Mouse (Mus musculus) heart, postnatal 0 days (tissue): Measurements from ENCODE around the gene D10Wsu102e. TPM values are rescaled to one million over a fixed set of nuclear protein-coding genes. Genes with fewer than 3 reads are reported as not detected.
"Not testable (repeated sequence)": the region's sequence is repeated elsewhere in the genome, so short reads cannot be mapped to it uniquely, and the experiment has no call there.

Experiments
- ATAC-seq: fragments of 200-750 bp; cut with Nextera tagmentation; 2 replicates; pipeline ENCODE4 v1.8.0; 2017; ENCODE audit warnings: low read depth, moderate number of reproducible peaks, moderate library complexity; ENCODE audit not compliant: insufficient read depth
- DNase-seq: peaks from one replicate; pipeline ENCODE4 v3.0.0-alpha.2; 2016; ENCODE audit warnings: low spot score
- H3K27ac ChIP-seq: fragments of 300-500 bp; sonication (generic); 2 replicates; pipeline ENCODE4 v1.5.1; 2014; ENCODE audit warnings: low read depth, mild to moderate bottlenecking
- H3K27me3 ChIP-seq: fragments of 300-500 bp; sonication (generic); 2 replicates; pipeline ENCODE4 v1.6.1; 2014; ENCODE audit warnings: low read length, mixed read lengths; ENCODE audit not compliant: control insufficient read depth, insufficient read depth
- H3K36me3 ChIP-seq: fragments of 300-500 bp; sonication (generic); replicated peaks from 2 replicates; pipeline ENCODE4 v1.6.1; 2014; ENCODE audit warnings: low read length, mixed read lengths; ENCODE audit not compliant: control insufficient read depth, insufficient read depth
- H3K4me1 ChIP-seq: fragments of 300-500 bp; sonication (generic); 2 replicates; pipeline ENCODE4 v1.6.1; 2014; ENCODE audit warnings: antibody characterized with exemption; ENCODE audit not compliant: control insufficient read depth, insufficient read depth
- H3K4me2 ChIP-seq: fragments of 300-500 bp; sonication (generic); 2 replicates; pipeline ENCODE4 v1.6.1; 2014; ENCODE audit warnings: low read depth, mild to moderate bottlenecking, low read length, moderate library complexity
- H3K4me3 ChIP-seq: fragments of 300-500 bp; sonication (generic); 2 replicates; pipeline ENCODE4 v1.5.1; 2014; ENCODE audit warnings: low read depth, low read length
- H3K9ac ChIP-seq: fragments of 300-500 bp; sonication (generic); replicated peaks from 2 replicates; pipeline ENCODE4 v1.6.1; 2014; ENCODE audit warnings: low read depth, low read length, mixed read lengths
- H3K9me3 ChIP-seq: fragments of 300-500 bp; sonication (generic); replicated peaks from 2 replicates; pipeline ENCODE4 v1.6.1; 2016; ENCODE audit warnings: low read length; ENCODE audit not compliant: control insufficient read depth
- CTCF ChIP-seq: IDR thresholded peaks from 2 replicates; pipeline ENCODE4 v1.5.1; 2016; ENCODE audit warnings: antibody characterized with exemption, control low read depth, low read depth
- EP300 ChIP-seq: IDR thresholded peaks from 2 replicates; pipeline ENCODE4 v1.6.1; 2016; ENCODE audit warnings: antibody characterized with exemption, low read depth
- WGBS: fragments of 180-500 bp; shearing (Covaris S2); extraction: QIAGEN DNeasy Blood & Tissue Kit; methylation state at CpG from one replicate; pipeline ENCODE4 v1.1.7; 2014; 5-methylcytosine and 5-hydroxymethylcytosine counted together
- polyA plus RNA-seq: library from polyadenylated mRNA; unstranded; fragments of >200 nt; fragmentation: Nextera tagmentation; extraction: Ambion mirVana; gene quantifications from 2 replicates; pipeline ENCODE4 v1.2.1, GENCODE M21; 2015
- total RNA-seq: library from RNA; depleted of rRNA; stranded (reverse); fragments of >200 nt; gene quantifications from 2 replicates; pipeline ENCODE4 v1.2.3, GENCODE M21; 2014; ENCODE audit warnings: low replicate concordance

Gene D10Wsu102e
- total and polyA plus RNA-seq, 2 experiments from 2014 or later = 0.18 to 0.88 TPM

GRCm38 (mm10) chr10:83374045-83374656 is 14.1 kb downstream of the D10Wsu102e start:
- H3K36me3 ChIP-seq = peaks cover 32% of the 10 kb centered on the region
- H3K4me2 ChIP-seq = no peak overlapping the region
- DNase-seq = no peak
- no peaks in the 10 kb centered on the region for H3K9me3 ChIP-seq
- H3K9ac ChIP-seq = no peak overlapping the region
- ATAC-seq = no peak
- WGBS = 90% methylated on average over 3 of the region's 3 CpGs
- no peak overlapping the region for H3K27ac ChIP-seq
- H3K4me3 ChIP-seq = no peak overlapping the region
- no peaks in the 10 kb centered on the region for H3K27me3 ChIP-seq
- TF ChIP-seq CTCF (no peak), EP300 (no peak)
- peaks cover 11% of the 10 kb centered on the region for H3K4me1 ChIP-seq

GRCm38 (mm10) chr10:83375458-83375857 is 15.4 kb downstream of the D10Wsu102e start:
- not testable (repeated sequence) for H3K9me3 ChIP-seq, H3K4me2 ChIP-seq, H3K27me3 ChIP-seq, H3K27ac ChIP-seq, ATAC-seq, H3K9ac ChIP-seq, DNase-seq, H3K4me3 ChIP-seq
- 83% methylated on average over 5 of the region's 5 CpGs for WGBS
- peaks cover 11% of the 10 kb centered on the region for H3K4me1 ChIP-seq
- H3K36me3 ChIP-seq = peaks cover 28% of the 10 kb centered on the region

GRCm38 (mm10) chr10:83376911-83377682 is 17.1 kb downstream of the D10Wsu102e start:
- H3K4me3 ChIP-seq = no peak overlapping the region
- H3K27me3 ChIP-seq = no peaks in the 10 kb centered on the region
- H3K9ac ChIP-seq = no peak overlapping the region
- H3K27ac ChIP-seq = no peak overlapping the region
- DNase-seq (peak; percentile 14), ATAC-seq (no peak)
- WGBS = 57% methylated on average over 8 of the region's 8 CpGs
- peaks cover 14% of the 10 kb centered on the region; the same call in 1 of the 2 replicates for H3K36me3 ChIP-seq
- H3K4me1 ChIP-seq = peaks cover 11% of the 10 kb centered on the region
- no peak for TF ChIP-seq EP300
- TF ChIP-seq CTCF = no peak
- H3K9me3 ChIP-seq = no peaks in the 10 kb centered on the region
- H3K4me2 ChIP-seq = no peak overlapping the region

GRCm38 (mm10) chr10:83378083-83378833 is 18.2 kb downstream of the D10Wsu102e start:
- H3K9me3 ChIP-seq = no peaks in the 10 kb centered on the region
- H3K4me1 ChIP-seq = peaks cover 11% of the 10 kb centered on the region
- H3K9ac ChIP-seq = no peak overlapping the region
- H3K27me3 ChIP-seq = no peaks in the 10 kb centered on the region
- no peak overlapping the region for H3K4me3 ChIP-seq
- DNase-seq = peak; percentile 61
- no peak overlapping the region for H3K4me2 ChIP-seq
- peak; percentile 68 for ATAC-seq
- WGBS = 42% methylated on average over 9 of the region's 9 CpGs
- H3K27ac ChIP-seq = no peak overlapping the region
- H3K36me3 ChIP-seq = 0 out of 2 replicates have a peak, but pooled peaks cover 10% of the 10 kb centered on the region
- TF ChIP-seq CTCF (no peak), EP300 (no peak)

- Histone ChIP-seq H3K9ac (no peak overlapping the region), H3K36me3 (no peaks in the 10 kb centered on the region), H3K4me2 (no peak overlapping the region), H3K27me3 (no peaks in the 10 kb centered on the region), H3K9me3 (no peaks in the 10 kb centered on the region), H3K27ac (no peak overlapping the region), H3K4me1 (peaks cover 11% of the 10 kb centered on the region), H3K4me3 (no peak overlapping the region)
- WGBS = 98% methylated on average over 2 of the region's 2 CpGs
- ATAC-seq (no peak), DNase-seq (no peak)
- TF ChIP-seq EP300 (no peak), CTCF (no peak)
Measured at GRCm38 (mm10) chr10:83380501-83380900, 20.5 kb downstream of the D10Wsu102e start.
